Mouse (Mus musculus): Measurements from ENCODE around the gene Oat. TPM values are rescaled to one million over a fixed set of nuclear protein-coding genes. Genes with fewer than 3 reads are reported as not detected.

The Oat gene
- total and polyA plus RNA-seq, 3 experiments, result 87.6 to 204 (median 104) TPM

- no peaks in the 10 kb centered on the region for H3K79me2 ChIP-seq (replicated peaks; ENCODE audit: control insufficient read depth, extremely low read depth, insufficient read depth, poor library complexity, severe bottlenecking)
- no peaks in the 10 kb centered on the region for H3K27me3 ChIP-seq (replicated peaks)
- in situ Hi-C loops (cut with MboI; ENCODE audit: low pct_ligation_motif_present, low pct_unique_long_range_greater_than_20kb, low sequenced_read_pairs), result no loop called here
- H3K4me1 ChIP-seq (ENCODE audit: control insufficient read depth in 1 of 2, insufficient read depth in 2 of 2), result peaks cover 0 to 6% of the 10 kb centered on the region in 2 experiments; a peak in 2 of 4 replicates
- no peak overlapping the region for H3K9ac ChIP-seq (ENCODE audit: insufficient read depth, low read depth)
- TF ChIP-seq EP300 (IDR thresholded peaks at IDR 0.05; ENCODE audit: low read length), result no peak
- no peak for TF ChIP-seq BHLHE40 (IDR thresholded peaks at IDR 0.05; ENCODE audit: low read depth, low read length)
- no peak for TF ChIP-seq IRF4 (IDR thresholded peaks at IDR 0.05; ENCODE audit: low read depth, low read length)
- TF ChIP-seq ZNF384 (IDR thresholded peaks at IDR 0.05; ENCODE audit: low read depth, low read length), result no peak
- TF ChIP-seq TCF12 (IDR thresholded peaks at IDR 0.05; ENCODE audit: low read depth, low read length), result no peak
- no peak for TF ChIP-seq CTCF (conservative IDR thresholded peaks at IDR 0.05 in 1 of 2, IDR thresholded peaks at IDR 0.05 in 1 of 2; ENCODE audit: low read depth in 2 of 2, low read length in 2 of 2)
- TF ChIP-seq CHD2 (IDR thresholded peaks at IDR 0.05; ENCODE audit: low read length), result no peak
- no peak for TF ChIP-seq CHD1 (IDR thresholded peaks at IDR 0.05; ENCODE audit: low read depth, low read length)
- H3K36me3 ChIP-seq (replicated peaks in 1 of 2; ENCODE audit: control insufficient read depth in 1 of 2, insufficient read depth in 1 of 2, low read length in 1 of 2), result peaks cover 37 to 56% of the 10 kb centered on the region in 2 experiments
- H3K27ac ChIP-seq (ENCODE audit: insufficient read depth, low read depth), result no peak overlapping the region
- H3K4me3 ChIP-seq (replicated peaks in 1 of 3; ENCODE audit: low read depth in 2 of 3, low read length in 2 of 3, poor library complexity in 1 of 3), result no peak overlapping the region
- H3K4me2 ChIP-seq (ENCODE audit: insufficient read depth, low read depth, poor library complexity, severe bottlenecking), result no peak overlapping the region
- no peak for DNase-seq (ENCODE audit: extremely low read depth)
- H3K9me3 ChIP-seq (replicated peaks; ENCODE audit: low read length), result no peaks in the 10 kb centered on the region
- dilution Hi-C loops (cut with MboI; ENCODE audit: extremely low pct_ligation_motif_present, extremely low pct_unique_long_range_greater_than_20kb, low sequenced_read_pairs), result no loop called here
These were observed 19.6 kb downstream of the Oat start for GRCm38 (mm10) chr7:132556575-132556974.

- in situ Hi-C loops (cut with MboI; ENCODE audit: low pct_ligation_motif_present, low pct_unique_long_range_greater_than_20kb, low sequenced_read_pairs) (no loop called here), dilution Hi-C loops (cut with MboI; ENCODE audit: extremely low pct_ligation_motif_present, extremely low pct_unique_long_range_greater_than_20kb, low sequenced_read_pairs) (no loop called here)
- Histone ChIP-seq H3K4me1 (ENCODE audit: control insufficient read depth in 1 of 2, insufficient read depth in 2 of 2) (peaks cover 0 to 11% of the 10 kb centered on the region in 2 experiments; a peak in 2 of 4 replicates), H3K27ac (ENCODE audit: insufficient read depth, low read depth) (no peak overlapping the region), H3K9ac (ENCODE audit: insufficient read depth, low read depth) (no peak overlapping the region), H3K4me3 (replicated peaks in 1 of 3; ENCODE audit: low read depth in 2 of 3, low read length in 2 of 3, poor library complexity in 1 of 3) (no peak overlapping the region), H3K9me3 (replicated peaks; ENCODE audit: low read length) (no peaks in the 10 kb centered on the region), H3K4me2 (ENCODE audit: insufficient read depth, low read depth, poor library complexity, severe bottlenecking) (no peak overlapping the region), H3K27me3 (replicated peaks) (peaks cover 2% of the 10 kb centered on the region), H3K79me2 (replicated peaks; ENCODE audit: control insufficient read depth, extremely low read depth, insufficient read depth, poor library complexity, severe bottlenecking) (no peaks in the 10 kb centered on the region), H3K36me3 (replicated peaks in 1 of 2; ENCODE audit: control insufficient read depth in 1 of 2, insufficient read depth in 1 of 2, low read length in 1 of 2) (peaks cover 33 to 49% of the 10 kb centered on the region in 2 experiments)
- TF ChIP-seq KAT2A (IDR thresholded peaks at IDR 0.05; ENCODE audit: insufficient replicate concordance, low read length) (no peak), ZNF384 (IDR thresholded peaks at IDR 0.05; ENCODE audit: low read depth, low read length) (no peak), CHD2 (IDR thresholded peaks at IDR 0.05; ENCODE audit: low read length) (peak; percentile 63), ZMIZ1 (IDR thresholded peaks at IDR 0.05; ENCODE audit: low read depth, low read length) (no peak), IRF4 (IDR thresholded peaks at IDR 0.05; ENCODE audit: low read depth, low read length) (no peak), MYC (IDR thresholded peaks at IDR 0.05; ENCODE audit: low read depth, low read length) (no peak)
- DNase-seq (ENCODE audit: extremely low read depth), result no peak
These were observed 20.3 kb downstream of the Oat start for GRCm38 (mm10) chr7:132555911-132556310.

- no peak for DNase-seq (ENCODE audit: extremely low read depth)
- peaks cover 19 to 31% of the 10 kb centered on the region in 2 experiments for H3K36me3 ChIP-seq (replicated peaks in 1 of 2; ENCODE audit: control insufficient read depth in 1 of 2, insufficient read depth in 1 of 2, low read length in 1 of 2)
- TF ChIP-seq ZMIZ1 (IDR thresholded peaks at IDR 0.05; ENCODE audit: low read depth, low read length) (no peak), TBP (conservative IDR thresholded peaks at IDR 0.05; ENCODE audit: low read depth, low read length) (no peak), ZC3H11A (IDR thresholded peaks at IDR 0.05; ENCODE audit: low read depth, low read length) (no peak), MXI1 (IDR thresholded peaks at IDR 0.05; ENCODE audit: low read depth, low read length) (no peak), MAZ (IDR thresholded peaks at IDR 0.05; ENCODE audit: low read depth, low read length) (no peak), POLR2AphosphoS2 (IDR thresholded peaks at IDR 0.05; ENCODE audit: low read depth, low read length) (no peak), ZNF384 (IDR thresholded peaks at IDR 0.05; ENCODE audit: low read depth, low read length) (no peak), JUN (IDR thresholded peaks at IDR 0.05; ENCODE audit: insufficient read depth, low read depth, low read length) (no peak), SIN3A (IDR thresholded peaks at IDR 0.05; ENCODE audit: low read length) (no peak), SMC3 (IDR thresholded peaks at IDR 0.05; ENCODE audit: low read depth, low read length) (no peak), NELFE (IDR thresholded peaks at IDR 0.05; ENCODE audit: low read depth, low read length) (no peak), E2F4 (IDR thresholded peaks at IDR 0.05; ENCODE audit: insufficient replicate concordance, low read depth, low read length) (no peak), MYC (IDR thresholded peaks at IDR 0.05; ENCODE audit: low read depth, low read length) (no peak), USF2 (conservative IDR thresholded peaks at IDR 0.05; ENCODE audit: low read depth, low read length) (no peak), NRF1 (IDR thresholded peaks at IDR 0.05; ENCODE audit: low read depth, low read length) (no peak), USF1 (IDR thresholded peaks at IDR 0.05; ENCODE audit: low read depth, low read length) (no peak), CHD1 (IDR thresholded peaks at IDR 0.05; ENCODE audit: low read depth, low read length) (no peak)
- peaks cover 0 to 11% of the 10 kb centered on the region in 2 experiments; a peak in 2 of 4 replicates for H3K4me1 ChIP-seq (ENCODE audit: control insufficient read depth in 1 of 2, insufficient read depth in 2 of 2)
- peaks cover 16% of the 10 kb centered on the region for H3K27me3 ChIP-seq (replicated peaks)
- no peak overlapping the region for H3K9ac ChIP-seq (ENCODE audit: insufficient read depth, low read depth)
- H3K4me2 ChIP-seq (ENCODE audit: insufficient read depth, low read depth, poor library complexity, severe bottlenecking), result no peak overlapping the region
- H3K4me3 ChIP-seq (replicated peaks in 1 of 3; ENCODE audit: low read depth in 2 of 3, low read length in 2 of 3, poor library complexity in 1 of 3), result no peak overlapping the region
- no peaks in the 10 kb centered on the region for H3K9me3 ChIP-seq (replicated peaks; ENCODE audit: low read length)
- dilution Hi-C loops (cut with MboI; ENCODE audit: extremely low pct_ligation_motif_present, extremely low pct_unique_long_range_greater_than_20kb, low sequenced_read_pairs) (no loop called here), in situ Hi-C loops (cut with MboI; ENCODE audit: low pct_ligation_motif_present, low pct_unique_long_range_greater_than_20kb, low sequenced_read_pairs) (no loop called here)
- H3K27ac ChIP-seq (ENCODE audit: insufficient read depth, low read depth), result no peak overlapping the region
- no peaks in the 10 kb centered on the region for H3K79me2 ChIP-seq (replicated peaks; ENCODE audit: control insufficient read depth, extremely low read depth, insufficient read depth, poor library complexity, severe bottlenecking)
These were observed 22.1 kb downstream of the Oat start for GRCm38 (mm10) chr7:132554091-132554490.
